Mouse (Mus musculus): ENCODE data around the gene Plekhg5. TPM values are rescaled to one million over a fixed set of nuclear protein-coding genes. Genes with fewer than 3 reads are reported as not detected.

The Plekhg5 gene
- polyA plus RNA-seq, 1 experiment from 2014 or later, result 10.1 TPM

GRCm38 (mm10) chr4:152039831-152040310, 32.4 kb upstream of the Plekhg5 start:
- H3K27ac ChIP-seq, result peak overlapping the region; percentile 90
- H3K36me3 ChIP-seq, result peaks cover 40% of the 10 kb centered on the region
- peaks cover 23% of the 10 kb centered on the region for H3K4me1 ChIP-seq
- H3K9me3 ChIP-seq, result no peaks in the 10 kb centered on the region
- no peaks in the 10 kb centered on the region for H3K27me3 ChIP-seq (ENCODE audit: insufficient read depth, poor library complexity, severe bottlenecking)
- WGBS, result 2% methylated on average over 25 of the region's 25 CpGs
- peak overlapping the region; percentile 100 for H3K4me3 ChIP-seq
- no peak for DNase-seq (ENCODE audit: low spot score)

- Histone ChIP-seq H3K27ac (no peak overlapping the region), H3K9me3 (no peaks in the 10 kb centered on the region), H3K27me3 (ENCODE audit: insufficient read depth, poor library complexity, severe bottlenecking) (no peaks in the 10 kb centered on the region), H3K4me1 (peaks cover 23% of the 10 kb centered on the region), H3K36me3 (peaks cover 61% of the 10 kb centered on the region), H3K4me3 (no peak overlapping the region)
- WGBS, result 96% methylated on average over 22 of the region's 22 CpGs
- no peak for DNase-seq (ENCODE audit: low spot score)
Observed at GRCm38 (mm10) chr4:152041924-152042641, 30.2 kb upstream of the Plekhg5 start.

GRCm38 (mm10) chr4:152043171-152043570, 29.1 kb upstream of the Plekhg5 start:
- no peak overlapping the region for H3K27ac ChIP-seq
- no peak for DNase-seq (ENCODE audit: low spot score)
- 86% methylated on average over 3 of the region's 3 CpGs for WGBS
- H3K9me3 ChIP-seq, result no peaks in the 10 kb centered on the region
- peaks cover 72% of the 10 kb centered on the region for H3K36me3 ChIP-seq
- H3K4me3 ChIP-seq, result no peak overlapping the region
- no peaks in the 10 kb centered on the region for H3K27me3 ChIP-seq (ENCODE audit: insufficient read depth, poor library complexity, severe bottlenecking)
- peaks cover 21% of the 10 kb centered on the region for H3K4me1 ChIP-seq

- Histone ChIP-seq H3K9me3 (no peaks in the 10 kb centered on the region), H3K27me3 (ENCODE audit: insufficient read depth, poor library complexity, severe bottlenecking) (no peaks in the 10 kb centered on the region), H3K4me3 (no peak overlapping the region), H3K4me1 (peaks cover 10% of the 10 kb centered on the region), H3K36me3 (peaks cover 85% of the 10 kb centered on the region), H3K27ac (no peak overlapping the region)
- 80% methylated on average over 6 of the region's 6 CpGs for WGBS
- no peak for DNase-seq (ENCODE audit: low spot score)
Observed at GRCm38 (mm10) chr4:152044609-152045008, 27.7 kb upstream of the Plekhg5 start.

GRCm38 (mm10) chr4:152062390-152063110, 9.7 kb upstream of the Plekhg5 start:
- peaks cover 5% of the 10 kb centered on the region; the same call in 1 of the 2 replicates for H3K4me1 ChIP-seq
- H3K36me3 ChIP-seq, result peaks cover 41% of the 10 kb centered on the region
- H3K9me3 ChIP-seq, result no peaks in the 10 kb centered on the region
- no peak overlapping the region for H3K27ac ChIP-seq
- H3K4me3 ChIP-seq, result no peak overlapping the region
- H3K27me3 ChIP-seq (ENCODE audit: insufficient read depth, poor library complexity, severe bottlenecking), result no peaks in the 10 kb centered on the region
- DNase-seq (ENCODE audit: low spot score), result no peak
- 81% methylated on average over 9 of the region's 9 CpGs for WGBS

GRCm38 (mm10) chr4:152067280-152067679, 5.0 kb upstream of the Plekhg5 start:
- H3K27ac ChIP-seq, result no peak overlapping the region
- no peaks in the 10 kb centered on the region for H3K27me3 ChIP-seq (ENCODE audit: insufficient read depth, poor library complexity, severe bottlenecking)
- H3K4me3 ChIP-seq, result no peak overlapping the region
- H3K36me3 ChIP-seq, result peaks cover 2% of the 10 kb centered on the region; the same call in 1 of the 2 replicates
- DNase-seq (ENCODE audit: low spot score), result no peak
- H3K9me3 ChIP-seq, result no peaks in the 10 kb centered on the region
- peaks cover 15% of the 10 kb centered on the region for H3K4me1 ChIP-seq

GRCm38 (mm10) chr4:152068166-152068724, 4.1 kb upstream of the Plekhg5 start:
- no peak for DNase-seq (ENCODE audit: low spot score)
- 77% methylated on average over 6 of the region's 6 CpGs for WGBS
- H3K4me3 ChIP-seq, result no peak overlapping the region
- H3K9me3 ChIP-seq, result no peaks in the 10 kb centered on the region
- no peak overlapping the region for H3K27ac ChIP-seq
- H3K36me3 ChIP-seq, result no peaks in the 10 kb centered on the region
- H3K27me3 ChIP-seq (ENCODE audit: insufficient read depth, poor library complexity, severe bottlenecking), result no peaks in the 10 kb centered on the region
- H3K4me1 ChIP-seq, result peaks cover 20% of the 10 kb centered on the region

- whole genome bisulfite sequencing, result 81% methylated on average over 3 of the region's 3 CpGs
- no peak for DNase-seq (ENCODE audit: low spot score)
- no peaks in the 10 kb centered on the region for H3K9me3 ChIP-seq
- H3K4me3 ChIP-seq, result no peak overlapping the region
- H3K27ac ChIP-seq, result no peak overlapping the region
- H3K36me3 ChIP-seq, result no peaks in the 10 kb centered on the region
- no peaks in the 10 kb centered on the region for H3K27me3 ChIP-seq (ENCODE audit: insufficient read depth, poor library complexity, severe bottlenecking)
- H3K4me1 ChIP-seq, result peaks cover 24% of the 10 kb centered on the region
Observed at GRCm38 (mm10) chr4:152069245-152069644, 3.1 kb upstream of the Plekhg5 start.

- no peak overlapping the region for H3K27ac ChIP-seq
- no peak overlapping the region for H3K4me3 ChIP-seq
- WGBS, result 77% methylated on average over 11 of the region's 11 CpGs
- no peaks in the 10 kb centered on the region for H3K9me3 ChIP-seq
- H3K27me3 ChIP-seq (ENCODE audit: insufficient read depth, poor library complexity, severe bottlenecking), result no peaks in the 10 kb centered on the region; the same call in 1 of the 2 replicates
- H3K4me1 ChIP-seq, result peaks cover 29% of the 10 kb centered on the region
- no peak for DNase-seq (ENCODE audit: low spot score)
- H3K36me3 ChIP-seq, result no peaks in the 10 kb centered on the region
Observed at GRCm38 (mm10) chr4:152070494-152071396, 1.6 kb upstream of the Plekhg5 start.

- H3K27me3 ChIP-seq (ENCODE audit: insufficient read depth, poor library complexity, severe bottlenecking), result no peaks in the 10 kb centered on the region; the same call in 1 of the 2 replicates
- H3K9me3 ChIP-seq, result no peaks in the 10 kb centered on the region
- H3K27ac ChIP-seq, result 0 out of 2 replicates have a peak overlapping the region, but pooled peaks have one; percentile 17
- no peaks in the 10 kb centered on the region for H3K36me3 ChIP-seq
- WGBS, result 77% methylated on average over 10 of the region's 10 CpGs
- no peak for DNase-seq (ENCODE audit: low spot score)
- H3K4me1 ChIP-seq, result peaks cover 38% of the 10 kb centered on the region
- H3K4me3 ChIP-seq, result no peak overlapping the region
Observed at GRCm38 (mm10) chr4:152072655-152073054, 357 bp downstream of the Plekhg5 start.

- no peaks in the 10 kb centered on the region for H3K9me3 ChIP-seq
Observed at GRCm38 (mm10) chr4:152073715-152074114, 1.4 kb downstream of the Plekhg5 start.

GRCm38 (mm10) chr4:152074548-152074947, 2.2 kb downstream of the Plekhg5 start:
- H3K4me3 ChIP-seq, result no peak overlapping the region
- H3K9me3 ChIP-seq, result no peaks in the 10 kb centered on the region
- no peaks in the 10 kb centered on the region; the same call in 1 of the 2 replicates for H3K27me3 ChIP-seq (ENCODE audit: insufficient read depth, poor library complexity, severe bottlenecking)
- WGBS, result 77% methylated on average over 9 of the region's 9 CpGs
- peaks cover 44% of the 10 kb centered on the region for H3K4me1 ChIP-seq
- no peaks in the 10 kb centered on the region for H3K36me3 ChIP-seq
- no peak for DNase-seq (ENCODE audit: low spot score)
- no peak overlapping the region for H3K27ac ChIP-seq

More at GRCm38 (mm10) chr4:152073715-152074114, 1.4 kb downstream of the Plekhg5 start:
- no peak overlapping the region for H3K4me3 ChIP-seq
- H3K36me3 ChIP-seq, result no peaks in the 10 kb centered on the region
- no peak for DNase-seq (ENCODE audit: low spot score)
- H3K4me1 ChIP-seq, result peaks cover 44% of the 10 kb centered on the region
- H3K27me3 ChIP-seq (ENCODE audit: insufficient read depth, poor library complexity, severe bottlenecking), result no peaks in the 10 kb centered on the region; the same call in 1 of the 2 replicates
- 80% methylated on average over 6 of the region's 6 CpGs for WGBS
- no peak overlapping the region for H3K27ac ChIP-seq

All from heart, embryonic 10.5 days (tissue).